In the genomic region with DNA sequence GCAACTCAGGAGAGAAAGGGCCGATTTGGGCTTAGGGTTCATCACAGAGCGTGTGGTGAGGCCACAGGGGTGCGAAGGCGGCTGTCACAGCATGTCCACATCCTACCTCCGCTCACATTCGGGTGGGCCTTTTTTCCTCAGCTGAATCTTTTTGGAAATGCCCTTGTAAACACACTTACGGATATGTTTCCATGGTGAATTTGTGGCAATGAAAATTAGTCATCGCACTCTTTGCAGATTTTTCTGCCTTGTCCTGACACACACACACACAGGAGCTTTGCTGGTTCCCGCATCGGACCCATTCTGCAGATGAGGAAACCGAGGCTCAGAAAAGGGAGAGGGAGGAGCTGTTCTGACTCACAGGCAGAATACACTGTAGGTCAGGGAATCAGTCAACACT, we compare ENCODE assay signal across 27 mouse cellular contexts.
DNase-seq lines count a peak whose midpoint lies in the region; ATAC-seq and TF ChIP-seq lines count a peak whose summit lies in the region.
"Had no signal": no experiment of that assay in that cellular context is flagged by ENCODE, and none has a peak within 500 bp of the region (broad histone marks: within the 10 kb centered on the region; RNA-seq: fewer than 3 reads in every experiment).

No protein-coding gene starts in this region.

- WGBS in hindbrain, embryonic 14.5 days, result 93% methylated on average over 11 of the region's 11 CpGs
- 91% methylated on average over 11 of the region's 11 CpGs for WGBS in hindbrain, postnatal 0 days

- H3K27me3 ChIP-seq in hindbrain, embryonic 14.5 days (ENCODE audit: control insufficient read depth, insufficient read depth, low read length), result no peaks in the 10 kb centered on the region
- no peaks in the 10 kb centered on the region for H3K27me3 ChIP-seq in hindbrain, postnatal 0 days (ENCODE audit: insufficient read depth, low read length)
- H3K27me3 ChIP-seq: embryonic facial prominence, embryonic 15.5 days; forebrain, embryonic 15.5 days; limb, embryonic 12.5 days; liver, embryonic 12.5 days; midbrain, embryonic 12.5 days had no signal

- H3K36me3 ChIP-seq in hindbrain, embryonic 14.5 days (replicated peaks; ENCODE audit: control insufficient read depth, insufficient read depth), result no peaks in the 10 kb centered on the region
- no peaks in the 10 kb centered on the region for H3K36me3 ChIP-seq in hindbrain, postnatal 0 days (ENCODE audit: insufficient read depth, low read length)
- H3K36me3 ChIP-seq: embryonic facial prominence, embryonic 10.5 days; embryonic facial prominence, embryonic 15.5 days; forebrain, embryonic 15.5 days; heart, embryonic 12.5 days; limb, embryonic 12.5 days; liver, embryonic 12.5 days; midbrain, embryonic 12.5 days had no signal

- no peaks in the 10 kb centered on the region for H3K9me3 ChIP-seq in hindbrain, embryonic 14.5 days (ENCODE audit: control insufficient read depth, low read length)
- H3K9me3 ChIP-seq in hindbrain, postnatal 0 days (ENCODE audit: low read length), result no peaks in the 10 kb centered on the region
- H3K9me3 ChIP-seq: embryonic facial prominence, embryonic 10.5 days; embryonic facial prominence, embryonic 15.5 days; forebrain, embryonic 15.5 days; limb, embryonic 12.5 days; liver, embryonic 12.5 days; midbrain, embryonic 12.5 days had no signal

- H3K4me2 ChIP-seq in hindbrain, embryonic 14.5 days (replicated peaks), result peak overlapping the region; percentile 27
- no peak overlapping the region; the same call in 1 of the 2 replicates for H3K4me2 ChIP-seq in hindbrain, postnatal 0 days (ENCODE audit: low read depth, low read length)
- H3K4me2 ChIP-seq: embryonic facial prominence, embryonic 15.5 days; forebrain, embryonic 15.5 days; heart, embryonic 12.5 days; liver, embryonic 12.5 days; midbrain, embryonic 12.5 days had no signal

- TF ChIP-seq CTCF in hindbrain, postnatal 0 days (IDR thresholded peaks at IDR 0.05; ENCODE audit: low read depth), result no peak

- H3K9ac ChIP-seq in hindbrain, embryonic 14.5 days, result no peak overlapping the region
- H3K9ac ChIP-seq in hindbrain, postnatal 0 days (replicated peaks; ENCODE audit: low read length), result no peak overlapping the region
- H3K9ac ChIP-seq: embryonic facial prominence, embryonic 15.5 days; forebrain, embryonic 15.5 days; heart, embryonic 12.5 days; limb, embryonic 12.5 days; liver, embryonic 12.5 days; liver, postnatal 0 days; midbrain, embryonic 12.5 days had no signal

- H3K4me3 ChIP-seq in hindbrain, embryonic 14.5 days (replicated peaks; ENCODE audit: low read length), result no peak overlapping the region
- no peak overlapping the region for H3K4me3 ChIP-seq in hindbrain, postnatal 0 days (ENCODE audit: low read length)
- H3K4me3 ChIP-seq: embryonic facial prominence, embryonic 10.5 days; embryonic facial prominence, embryonic 15.5 days; forebrain, embryonic 15.5 days; gastrocnemius, adult 2 months; heart, adult 2 months; heart, embryonic 12.5 days; limb, embryonic 12.5 days; liver, embryonic 12.5 days; megakaryocyte, embryonic 14.5 days; midbrain, embryonic 12.5 days; myocyte had no signal

- no peak for DNase-seq in hindbrain, embryonic 14.5 days (ENCODE audit: low spot score)
- no peak for DNase-seq in hindbrain, postnatal 0 days (ENCODE audit: low spot score)
- DNase-seq in left cerebral cortex, postnatal 14 days (ENCODE audit: low spot score in 2 of 2), result peak; percentile 15 to 47
- no peak for DNase-seq in left cerebral cortex, postnatal 10 days (ENCODE audit: extremely low spot score in 1 of 2, low spot score in 2 of 2)
- peak; percentile 26 to 33 for DNase-seq in right cerebral cortex, adult 2 months (ENCODE audit: low spot score in 2 of 2)
- DNase-seq in right cerebral cortex, postnatal 25 days, result no peak
- DNase-seq: adrenal gland, postnatal 25 days; B cell, adult 2 months; cerebellum, adult 18-20 months; cerebellum, postnatal 14 days; gastrocnemius, adult 2 months; heart, adult 2 months; heart, postnatal 4 days; kidney, postnatal 14 days; liver, postnatal 0 days; lung, postnatal 36 days; thymus, postnatal 4 days had no signal

- intact Hi-C loops in left cerebral cortex, postnatal 14 days (cut with DNase I), result no loop called here
- intact Hi-C loops in left cerebral cortex, postnatal 10 days (cut with DNase I), result loop anchor here (10.0 kb wide), 1 partner anchor 379 kb away; no protein-coding TSS in a partner anchor

- ATAC-seq in hindbrain, embryonic 14.5 days (ENCODE audit: low FRiP score), result no peak
- ATAC-seq in hindbrain, postnatal 0 days, result no peak
- no peak for ATAC-seq in megakaryocyte, adult 5-6 weeks (ENCODE audit: poor library complexity, severe bottlenecking)
- ATAC-seq: liver, embryonic 12.5 days; liver, postnatal 0 days had no signal

- peaks cover 6% of the 10 kb centered on the region; the same call in 1 of the 2 replicates for H3K4me1 ChIP-seq in hindbrain, embryonic 14.5 days (replicated peaks; ENCODE audit: control insufficient read depth, insufficient read depth, low read length)
- H3K4me1 ChIP-seq in hindbrain, postnatal 0 days (ENCODE audit: insufficient read depth, low read length), result 0 out of 2 replicates have a peak, but pooled peaks cover 3% of the 10 kb centered on the region
- H3K4me1 ChIP-seq: embryonic facial prominence, embryonic 15.5 days; heart, embryonic 12.5 days; liver, embryonic 12.5 days; midbrain, embryonic 12.5 days had no signal

- no peak overlapping the region for H3K27ac ChIP-seq in hindbrain, embryonic 14.5 days
- no peak overlapping the region for H3K27ac ChIP-seq in hindbrain, postnatal 0 days
- H3K27ac ChIP-seq: embryonic facial prominence, embryonic 10.5 days; embryonic facial prominence, embryonic 15.5 days; forebrain, embryonic 15.5 days; gastrocnemius, adult 2 months; heart, adult 2 months; limb, embryonic 12.5 days; liver, embryonic 12.5 days; midbrain, embryonic 12.5 days had no signal

Comparison
In these comparisons a context has a peak if more than half of its experiments do, and no peak if none do; other contexts are left out.
1. DNase-seq: peak in left cerebral cortex, postnatal 14 days (2 of 2) and right cerebral cortex, adult 2 months (2 of 2); none in hindbrain, embryonic 14.5 days (single experiment), hindbrain, postnatal 0 days (single experiment), left cerebral cortex, postnatal 10 days (0 of 2) and right cerebral cortex, postnatal 25 days (single experiment).